Mouse (Mus musculus): ENCODE measurements around the gene Mov10l1. TPM values are rescaled to one million over a fixed set of nuclear protein-coding genes. Genes with fewer than 3 reads are reported as not detected.

The Mov10l1 gene
- total and polyA plus RNA-seq, 2 experiments = not detected

DNA sequence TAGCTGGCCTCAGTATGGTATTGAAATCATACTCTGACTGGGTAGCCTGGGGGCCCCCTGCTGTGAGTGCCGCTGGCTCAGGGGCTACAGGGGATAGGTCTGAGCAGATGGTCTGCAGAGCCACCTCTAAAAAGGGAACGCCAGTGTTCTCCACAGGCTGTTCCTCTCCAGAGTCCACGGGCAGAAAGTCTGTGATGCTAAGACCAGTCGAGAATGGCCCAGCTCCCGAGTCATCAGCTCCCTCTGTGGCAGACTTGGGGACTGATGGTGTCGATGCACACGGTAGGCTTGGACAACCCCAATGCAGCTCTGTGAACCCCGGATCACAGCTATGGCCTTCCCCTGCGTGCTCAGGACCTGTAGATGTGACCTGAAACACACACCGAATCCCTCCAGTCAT, 121.2 kb downstream of the Mov10l1 start:
- Histone ChIP-seq H3K4me3 (ENCODE audit: insufficient read depth, low read depth, low read length) (no peak overlapping the region), H3K27ac (replicated peaks; ENCODE audit: insufficient read depth, low read depth, low read length) (no peak overlapping the region), H3K9ac (ENCODE audit: low read depth, low read length) (no peak overlapping the region), H3K4me1 (ENCODE audit: control insufficient read depth, insufficient read depth, low read length) (no peaks in the 10 kb centered on the region), H3K36me3 (ENCODE audit: control insufficient read depth, insufficient read depth, low read length) (peaks cover 23% of the 10 kb centered on the region; the same call in 1 of the 2 replicates), H3K27me3 (ENCODE audit: control insufficient read depth, insufficient read depth, low read length) (no peaks in the 10 kb centered on the region), H3K79me2 (ENCODE audit: control insufficient read depth, insufficient read depth, low read length) (no peaks in the 10 kb centered on the region)
- TF ChIP-seq CTCF (IDR thresholded peaks at IDR 0.05; ENCODE audit: low read depth, low read length) (no peak), POLR2A (IDR thresholded peaks at IDR 0.05; ENCODE audit: extremely low read depth, insufficient read depth, low read length) (no peak)
- WGBS = 90% methylated on average over 10 of the region's 10 CpGs
- DNase-seq (ENCODE audit: extremely low read depth, low read depth, low spot score) = no peak

DNA sequence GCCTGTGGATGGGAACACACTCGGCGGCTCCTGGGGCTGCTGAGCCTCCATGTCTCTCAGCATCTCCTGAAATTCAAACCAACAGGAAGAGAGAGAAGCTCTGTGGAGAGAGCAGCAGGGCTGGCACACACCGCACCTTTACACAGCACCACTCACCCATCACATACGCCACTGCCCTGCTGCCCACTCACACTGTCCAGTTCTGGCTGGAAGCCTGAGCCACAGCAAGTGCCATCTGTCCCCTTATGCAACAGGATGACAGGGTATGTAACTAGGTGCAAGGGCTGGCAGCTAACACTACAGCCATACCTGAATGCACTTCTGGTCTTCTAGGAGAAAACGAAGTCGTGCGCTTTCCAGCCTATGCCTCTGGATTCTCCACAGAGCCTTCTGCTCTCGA, 121.7 kb downstream of the Mov10l1 start:
- Histone ChIP-seq H3K9ac (ENCODE audit: low read depth, low read length) (no peak overlapping the region), H3K79me2 (ENCODE audit: control insufficient read depth, insufficient read depth, low read length) (no peaks in the 10 kb centered on the region), H3K27me3 (ENCODE audit: control insufficient read depth, insufficient read depth, low read length) (no peaks in the 10 kb centered on the region), H3K4me3 (ENCODE audit: insufficient read depth, low read depth, low read length) (no peak overlapping the region), H3K4me1 (ENCODE audit: control insufficient read depth, insufficient read depth, low read length) (no peaks in the 10 kb centered on the region), H3K36me3 (ENCODE audit: control insufficient read depth, insufficient read depth, low read length) (peaks cover 21% of the 10 kb centered on the region; the same call in 1 of the 2 replicates), H3K27ac (replicated peaks; ENCODE audit: insufficient read depth, low read depth, low read length) (no peak overlapping the region)
- TF ChIP-seq CTCF (IDR thresholded peaks at IDR 0.05; ENCODE audit: low read depth, low read length) (no peak), POLR2A (IDR thresholded peaks at IDR 0.05; ENCODE audit: extremely low read depth, insufficient read depth, low read length) (no peak)
- no peak for DNase-seq (ENCODE audit: extremely low read depth, low read depth, low spot score)
- WGBS = 93% methylated on average over 8 of the region's 8 CpGs

Other genes with a start within 250 kb of the Mov10l1 start
- 12.9 and 13.0 TPM in 2 replicates for gene Brd1, start 248.7 kb upstream of the Mov10l1 start, total RNA-seq (2014; rRNA removed)
- gene Brd1, start 248.7 kb upstream of the Mov10l1 start, polyA plus RNA-seq (2012; rRNA removed) = 3.6 and 4.8 TPM in 2 replicates
- gene Zbed4, start 231.2 kb upstream of the Mov10l1 start, total RNA-seq (2014; rRNA removed) = 2.8 and 4.2 TPM in 2 replicates
- 1.8 and 1.9 TPM in 2 replicates for gene Zbed4, start 231.2 kb upstream of the Mov10l1 start, polyA plus RNA-seq (2012; rRNA removed)
- gene Alg12, start 163.6 kb upstream of the Mov10l1 start, total RNA-seq (2014; rRNA removed) = 4.9 and 5.8 TPM in 2 replicates
- gene Alg12, start 163.6 kb upstream of the Mov10l1 start, polyA plus RNA-seq (2012; rRNA removed) = 9.4 and 14.4 TPM in 2 replicates
- gene Creld2, start 163.3 kb upstream of the Mov10l1 start, total RNA-seq (2014; rRNA removed) = 51.4 and 70.2 TPM in 2 replicates
- 32.6 and 32.9 TPM in 2 replicates for gene Creld2, start 163.3 kb upstream of the Mov10l1 start, polyA plus RNA-seq (2012; rRNA removed)
- gene Pim3, start 120.7 kb upstream of the Mov10l1 start, total RNA-seq (2014; rRNA removed) = 59.7 and 68.3 TPM in 2 replicates
- gene Pim3, start 120.7 kb upstream of the Mov10l1 start, polyA plus RNA-seq (2012; rRNA removed) = 17.7 and 31.2 TPM in 2 replicates
- 0.20 and 0.28 TPM in 2 replicates for gene Ttll8, start 28.5 kb upstream of the Mov10l1 start, total RNA-seq (2014; rRNA removed)
- gene Ttll8, start 28.5 kb upstream of the Mov10l1 start, polyA plus RNA-seq (2012; rRNA removed) = 0.02 and 0.24 TPM in 2 replicates
- gene Mlc1, start 3.9 kb upstream of the Mov10l1 start, total RNA-seq (2014; rRNA removed) = 0.07 TPM in 1 of 2 replicates, not detected in the other
- not detected in 2 replicates for gene Mlc1, start 3.9 kb upstream of the Mov10l1 start, polyA plus RNA-seq (2012; rRNA removed)
- gene Panx2, start 76.8 kb downstream of the Mov10l1 start, total RNA-seq (2014; rRNA removed) = not detected in 2 replicates
- gene Panx2, start 76.8 kb downstream of the Mov10l1 start, polyA plus RNA-seq (2012; rRNA removed) = not detected in 2 replicates
- gene Trabd, start 92.2 kb downstream of the Mov10l1 start, total RNA-seq (2014; rRNA removed) = 64.0 and 64.4 TPM in 2 replicates
- 65.5 and 81.6 TPM in 2 replicates for gene Trabd, start 92.2 kb downstream of the Mov10l1 start, polyA plus RNA-seq (2012; rRNA removed)
- gene Selenoo, start 106.2 kb downstream of the Mov10l1 start, total RNA-seq (2014; rRNA removed) = 91.0 and 101 TPM in 2 replicates
- gene Selenoo, start 106.2 kb downstream of the Mov10l1 start, polyA plus RNA-seq (2012; rRNA removed) = 105 and 122 TPM in 2 replicates
- 6.5 and 7.5 TPM in 2 replicates for gene Tubgcp6, start 140.2 kb downstream of the Mov10l1 start, total RNA-seq (2014; rRNA removed)
- gene Tubgcp6, start 140.2 kb downstream of the Mov10l1 start, polyA plus RNA-seq (2012; rRNA removed) = 9.1 and 13.2 TPM in 2 replicates
- 10.0 and 10.5 TPM in 2 replicates for gene Hdac10, start 145.8 kb downstream of the Mov10l1 start, total RNA-seq (2014; rRNA removed)
- gene Hdac10, start 145.8 kb downstream of the Mov10l1 start, polyA plus RNA-seq (2012; rRNA removed) = 16.8 and 22.0 TPM in 2 replicates
- gene Mapk12, start 157.8 kb downstream of the Mov10l1 start, total RNA-seq (2014; rRNA removed) = 2.4 and 3.3 TPM in 2 replicates
- gene Mapk12, start 157.8 kb downstream of the Mov10l1 start, polyA plus RNA-seq (2012; rRNA removed) = 1.6 and 2.1 TPM in 2 replicates
- 0.74 and 1.1 TPM in 2 replicates for gene Mapk11, start 166.7 kb downstream of the Mov10l1 start, total RNA-seq (2014; rRNA removed)
- gene Mapk11, start 166.7 kb downstream of the Mov10l1 start, polyA plus RNA-seq (2012; rRNA removed) = 1.1 and 1.3 TPM in 2 replicates
- 80.0 and 111 TPM in 2 replicates for gene Plxnb2, start 197.9 kb downstream of the Mov10l1 start, total RNA-seq (2014; rRNA removed)
- gene Plxnb2, start 197.9 kb downstream of the Mov10l1 start, polyA plus RNA-seq (2012; rRNA removed) = 189 and 199 TPM in 2 replicates
- 2.8 and 3.4 TPM in 2 replicates for gene Dennd6b, start 213.6 kb downstream of the Mov10l1 start, total RNA-seq (2014; rRNA removed)
- 8.4 and 10.0 TPM in 2 replicates for gene Dennd6b, start 213.6 kb downstream of the Mov10l1 start, polyA plus RNA-seq (2012; rRNA removed)
- 43.9 and 57.5 TPM in 2 replicates for gene Ppp6r2, start 228.6 kb downstream of the Mov10l1 start, total RNA-seq (2014; rRNA removed)
- 115 and 143 TPM in 2 replicates for gene Ppp6r2, start 228.6 kb downstream of the Mov10l1 start, polyA plus RNA-seq (2012; rRNA removed)

Measured in liver, adult 2 months (tissue).